Mouse (Mus musculus): ENCODE data around the gene Atp8a1.

The Atp8a1 gene

DNA sequence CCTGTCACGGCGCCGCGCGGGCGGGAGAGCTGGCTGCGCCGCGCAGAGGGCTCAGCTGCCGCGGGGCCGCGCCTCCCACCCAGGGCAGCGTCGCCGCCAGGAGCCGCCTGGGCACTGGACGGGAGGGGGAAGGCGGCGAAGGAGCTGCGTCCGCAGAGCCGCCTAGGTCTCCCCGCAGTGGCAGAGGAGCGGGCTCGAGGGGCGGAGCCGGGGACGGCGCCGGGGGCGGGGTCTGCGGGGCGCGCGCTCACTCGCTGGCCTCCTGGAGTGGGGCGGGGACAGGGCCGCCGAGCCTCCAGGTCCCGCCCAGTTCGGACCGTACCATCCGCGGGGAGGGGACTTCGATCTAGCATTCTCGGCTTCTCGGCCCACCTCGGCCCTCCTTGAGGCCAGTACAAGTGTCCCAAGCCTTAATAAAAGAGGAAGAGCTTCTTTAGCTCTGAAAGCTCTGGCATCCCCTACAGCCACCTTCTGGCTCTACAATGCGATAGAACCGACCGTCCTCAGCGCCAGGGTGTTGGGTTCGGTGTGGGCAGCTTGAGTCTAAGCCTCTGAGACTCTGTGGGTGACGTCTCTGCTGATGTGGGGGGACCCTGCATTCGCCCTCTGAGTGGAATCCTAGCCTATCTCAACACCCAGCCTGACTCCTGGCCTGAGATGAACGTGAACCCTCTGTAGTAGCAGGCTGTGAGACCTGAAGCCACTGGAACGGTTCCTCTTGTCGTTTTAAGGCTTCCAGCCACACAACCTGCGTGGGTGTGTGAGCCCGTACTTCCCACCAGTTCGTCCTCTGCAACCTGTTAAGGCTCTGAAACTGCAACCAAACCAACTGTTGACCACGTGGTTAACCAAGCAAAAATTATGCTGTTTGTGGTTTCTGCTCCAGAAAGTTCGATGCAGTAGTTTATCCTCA, at the start of gene Atp8a1:
Gene Atp8a1 (minus strand): TSS at position 182 of the 913 bp plus-strand sequence.
- DNase-seq (ENCODE audit: low spot score), result peak; percentile 97

DNA sequence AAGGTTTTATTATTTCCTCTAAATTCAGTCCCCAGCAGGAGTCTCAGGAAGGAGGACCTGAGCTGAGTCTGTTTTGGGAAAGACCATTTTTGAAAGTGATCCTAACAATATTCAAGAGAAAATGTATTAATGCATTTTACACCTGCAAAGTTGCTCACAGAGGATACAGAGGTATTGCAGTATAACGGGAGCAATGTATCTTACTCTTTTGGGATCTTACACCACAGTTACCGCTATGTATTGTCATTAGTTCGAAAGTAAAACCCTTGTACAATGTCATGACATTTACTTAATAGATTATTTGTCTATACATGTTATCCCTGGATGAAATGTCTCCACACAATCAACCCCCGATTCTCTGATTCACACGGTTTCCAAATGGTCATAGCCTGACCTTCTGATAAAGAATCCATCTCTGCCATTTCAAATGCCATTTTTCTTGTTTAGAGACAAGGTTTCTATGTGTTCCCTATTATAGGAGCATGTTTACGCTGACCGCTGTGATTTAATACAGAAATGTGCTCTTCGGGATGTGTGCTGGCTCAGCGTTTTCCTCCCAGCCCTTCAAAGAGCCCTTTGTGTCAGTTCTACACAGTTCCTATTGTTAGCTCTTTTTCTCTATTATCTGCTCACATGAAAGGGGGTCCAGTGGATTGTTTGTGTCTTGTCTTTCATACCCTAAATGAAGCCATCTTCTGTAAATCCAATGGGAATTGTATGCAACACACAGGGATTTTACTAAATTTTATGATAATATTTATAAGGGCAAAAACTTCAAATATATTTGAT, 37.4 kb upstream of the Atp8a1 start:
- no peak for DNase-seq (ENCODE audit: low spot score)

DNA sequence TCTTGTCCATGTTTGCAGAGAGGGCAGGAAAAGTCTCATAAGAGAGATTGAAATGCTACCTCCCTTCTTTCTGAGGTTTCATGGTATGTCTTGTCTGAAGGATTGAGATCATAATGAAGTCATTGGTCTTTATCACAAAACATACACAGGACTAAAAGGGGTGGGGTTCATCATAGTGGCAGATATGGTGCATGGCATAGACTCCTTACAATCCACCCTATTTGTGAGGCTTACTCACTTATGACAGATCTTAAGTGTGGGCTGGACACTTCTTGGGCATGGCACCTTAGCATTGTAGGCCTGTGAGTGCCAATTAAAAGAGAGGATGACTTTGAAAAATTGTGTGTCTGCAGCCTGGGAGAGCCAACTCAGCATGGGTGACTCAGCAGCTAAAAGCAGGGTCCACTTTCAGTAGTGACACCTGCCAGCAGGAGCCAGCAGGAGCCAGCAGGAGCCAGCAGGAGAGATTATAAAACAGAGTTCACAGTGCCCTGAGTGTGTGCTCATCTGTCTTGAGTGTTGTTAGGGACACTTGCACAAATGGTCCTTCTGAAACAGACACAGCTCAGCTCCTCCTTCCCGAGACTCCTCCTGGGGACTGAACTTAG, 36.4 kb upstream of the Atp8a1 start:
- DNase-seq (ENCODE audit: low spot score), result no peak

DNA sequence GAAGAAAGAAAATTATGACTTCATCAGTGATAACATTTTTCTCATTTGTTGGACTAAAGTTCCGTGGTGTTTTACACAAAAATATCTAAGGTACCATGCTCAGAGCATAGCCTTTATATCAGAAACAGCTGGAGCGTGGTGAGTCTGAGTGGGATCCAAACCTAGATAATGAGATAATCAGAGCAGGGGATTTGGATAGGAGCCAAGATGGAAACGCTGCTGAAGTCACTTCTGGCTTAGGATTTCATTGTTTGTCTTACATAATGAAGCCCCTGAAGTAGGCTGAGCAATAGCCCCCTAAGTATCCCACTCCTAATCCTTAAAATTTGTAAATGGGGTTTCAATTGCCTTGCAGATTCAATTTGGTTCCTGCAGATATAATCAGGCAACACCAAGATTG, 24.2 kb upstream of the Atp8a1 start:
- no peak for DNase-seq (ENCODE audit: low spot score)

DNA sequence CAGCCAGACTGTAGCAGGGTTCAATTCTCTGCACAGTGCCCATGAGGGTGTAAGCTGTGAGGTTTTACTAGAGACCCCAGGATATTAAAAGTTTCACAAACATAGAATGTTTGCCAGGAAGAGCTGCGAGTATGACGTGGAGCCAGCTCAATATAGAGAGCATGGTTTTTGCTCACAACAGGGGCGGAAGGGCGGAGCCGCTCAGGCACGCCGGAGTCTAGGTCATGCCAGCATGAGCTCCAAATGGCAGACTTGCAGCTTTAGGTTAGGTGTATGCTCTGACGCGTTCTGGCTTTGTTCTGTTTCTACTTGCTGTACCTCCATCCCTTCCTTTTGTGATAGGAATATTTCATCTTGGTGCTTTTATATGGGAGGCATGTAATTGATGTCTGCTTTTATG, 19.0 kb upstream of the Atp8a1 start:
- DNase-seq (ENCODE audit: low spot score), result no peak

DNA sequence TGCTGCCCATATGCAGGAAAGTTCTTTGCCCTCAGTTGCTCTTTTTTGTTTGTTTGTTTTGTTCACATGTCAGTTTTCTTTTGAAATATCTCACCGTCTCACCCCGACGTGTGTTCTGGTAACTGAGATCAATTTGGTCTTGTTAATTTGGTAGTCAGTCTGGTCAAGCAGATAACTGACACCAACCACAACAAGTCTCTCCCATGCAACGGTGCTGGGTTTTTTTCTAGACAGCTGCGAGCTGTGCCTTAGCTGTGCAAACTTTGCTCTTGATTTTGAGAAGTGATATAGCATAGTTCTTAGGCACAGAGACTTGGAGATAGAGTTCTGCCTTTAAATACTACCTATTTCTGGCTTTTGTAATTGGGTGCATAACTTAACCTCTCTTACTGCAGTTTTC, 18.4 kb upstream of the Atp8a1 start:
- DNase-seq (ENCODE audit: low spot score), result no peak

DNA sequence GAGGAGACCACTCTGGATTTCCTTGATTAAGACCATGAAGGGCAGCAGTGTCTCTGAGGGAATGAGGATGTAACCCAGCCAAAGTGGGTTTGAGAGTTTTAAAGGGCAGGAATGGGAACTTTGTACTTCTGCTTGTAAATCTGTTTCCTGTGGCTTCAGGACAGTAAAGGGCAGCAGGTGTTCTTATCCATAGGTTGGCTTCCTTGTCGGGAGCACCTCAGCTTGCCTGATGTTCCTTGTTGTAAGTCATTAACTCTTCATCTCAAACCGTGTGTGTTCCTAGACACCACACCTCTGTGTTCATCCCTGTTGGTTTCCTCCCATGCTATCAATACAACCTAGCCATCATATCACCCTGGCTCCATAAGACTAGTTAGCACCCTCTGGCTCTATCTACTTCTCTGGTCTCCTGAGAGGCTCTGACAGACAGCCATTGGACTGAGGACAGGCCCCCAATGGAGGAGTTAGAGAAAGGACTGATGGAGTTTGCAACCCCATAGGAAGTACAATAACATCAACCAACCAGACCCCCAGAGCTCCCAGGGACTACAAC, 17.4 kb upstream of the Atp8a1 start:
- no peak for DNase-seq (ENCODE audit: low spot score)

DNA sequence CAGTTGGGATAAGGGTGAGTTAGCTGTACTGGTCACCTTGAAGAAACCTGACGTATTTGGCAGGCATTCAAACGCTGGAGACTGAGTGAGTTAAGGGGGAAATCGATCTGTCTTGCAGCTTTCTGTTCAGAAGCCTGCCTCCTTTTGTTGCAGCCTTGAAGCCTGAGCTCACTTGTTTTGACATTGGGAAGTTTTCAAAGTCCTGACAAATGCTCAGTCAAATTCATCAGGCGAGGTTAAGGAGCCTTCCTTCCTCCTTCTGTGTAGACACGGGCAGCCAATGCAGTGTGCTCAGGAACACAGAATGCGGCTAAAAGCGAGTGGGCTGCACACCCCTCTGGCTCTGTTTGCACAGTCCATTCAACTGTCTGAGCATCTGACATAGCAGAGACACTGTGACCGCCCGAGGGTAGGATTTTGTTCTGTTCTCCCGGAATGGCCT, 16.7 kb upstream of the Atp8a1 start:
- no peak for DNase-seq (ENCODE audit: low spot score)

DNA sequence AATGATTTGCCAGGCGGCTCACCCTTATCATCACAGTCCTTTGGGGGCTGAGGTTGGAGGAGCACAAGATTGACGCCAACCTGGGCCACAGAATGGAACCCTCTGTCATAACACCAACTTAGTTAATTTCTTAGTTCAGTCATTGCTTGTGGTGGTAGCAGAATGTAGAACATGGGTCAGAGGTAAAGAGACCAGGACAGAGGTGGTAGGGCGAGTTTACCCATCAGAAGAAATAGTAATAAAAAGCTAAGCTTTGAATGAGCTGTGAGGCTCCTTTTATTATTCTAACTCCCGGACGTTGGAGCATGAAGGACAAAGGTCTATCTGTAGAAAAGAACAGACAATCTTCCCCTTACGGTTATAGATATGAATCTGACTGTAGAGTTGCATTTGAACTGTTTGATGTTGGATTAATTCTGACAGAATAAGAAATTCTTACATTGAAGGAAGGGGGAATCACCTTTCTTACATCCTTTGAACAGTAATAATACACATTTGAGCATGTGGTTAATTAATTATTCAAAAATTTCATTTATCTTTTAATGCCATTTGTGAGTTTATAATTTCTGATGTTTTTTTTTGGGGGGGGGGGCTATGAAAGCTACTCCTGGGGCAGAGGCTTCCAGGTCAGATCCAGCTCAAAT, 7.9 kb upstream of the Atp8a1 start:
- no peak for DNase-seq (ENCODE audit: low spot score)

DNA sequence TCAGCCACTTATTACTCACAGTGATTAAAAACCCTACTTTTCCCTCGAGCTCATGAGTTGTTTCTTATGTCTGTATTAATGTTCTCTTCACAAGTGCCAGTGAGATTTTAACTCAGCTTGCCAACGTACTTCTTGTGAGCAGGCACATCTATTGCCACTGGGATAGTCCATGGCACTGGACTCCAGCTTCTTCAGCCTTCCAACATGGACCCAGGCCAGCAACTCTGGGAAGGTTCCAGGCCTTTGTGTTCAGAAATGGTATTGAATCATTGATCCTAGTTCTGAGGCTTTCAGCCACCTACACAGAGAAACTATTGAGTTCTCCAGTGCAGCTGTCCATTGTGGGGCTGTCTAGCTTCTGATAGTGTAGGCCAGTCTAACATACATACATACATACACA, 5.6 kb upstream of the Atp8a1 start:
- no peak for DNase-seq (ENCODE audit: low spot score)

DNA sequence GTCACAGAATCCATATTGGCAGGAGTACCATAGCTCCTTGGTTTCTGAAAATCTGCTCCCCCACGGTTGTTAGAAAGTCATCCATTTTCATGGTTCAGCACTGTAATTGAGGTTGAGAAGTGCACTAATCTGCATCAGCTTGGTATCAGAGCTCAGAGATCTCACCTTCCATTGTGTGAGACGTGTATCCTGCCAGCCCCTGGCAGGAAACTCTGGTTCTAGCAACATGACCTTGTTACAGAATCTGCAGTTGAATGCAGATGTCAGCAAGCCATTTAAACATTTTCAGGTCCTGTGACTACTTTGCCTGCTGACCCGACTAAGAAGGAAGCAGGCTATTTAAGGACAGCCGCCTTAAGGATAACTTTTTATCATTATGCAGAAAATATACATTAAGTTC, 2.2 kb upstream of the Atp8a1 start:
- DNase-seq (ENCODE audit: low spot score), result no peak

DNA sequence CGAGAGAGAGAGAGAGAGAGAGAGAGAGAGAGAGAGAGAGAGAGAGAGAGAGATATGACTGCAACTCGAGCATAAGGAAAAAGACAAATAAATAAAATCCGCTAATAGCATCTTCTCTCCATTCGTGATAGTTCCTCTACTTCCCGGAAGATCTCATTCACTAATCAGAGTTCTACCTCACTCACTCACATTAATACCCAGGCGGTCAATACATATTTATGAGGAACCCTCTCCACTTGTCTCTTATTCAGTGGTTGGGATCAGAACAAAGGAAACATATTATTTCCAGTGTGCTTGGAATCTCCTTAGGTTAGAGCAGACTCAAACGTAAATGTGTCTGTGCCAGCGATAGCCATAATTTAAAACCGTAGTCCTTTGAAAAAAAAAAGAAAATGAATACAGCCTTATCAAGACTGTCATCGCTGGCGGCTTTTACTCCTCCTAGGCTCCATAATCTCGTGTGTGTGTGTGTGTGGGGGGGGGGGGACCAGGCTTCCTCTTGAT, 1.3 kb upstream of the Atp8a1 start:
- DNase-seq (ENCODE audit: low spot score), result no peak

DNA sequence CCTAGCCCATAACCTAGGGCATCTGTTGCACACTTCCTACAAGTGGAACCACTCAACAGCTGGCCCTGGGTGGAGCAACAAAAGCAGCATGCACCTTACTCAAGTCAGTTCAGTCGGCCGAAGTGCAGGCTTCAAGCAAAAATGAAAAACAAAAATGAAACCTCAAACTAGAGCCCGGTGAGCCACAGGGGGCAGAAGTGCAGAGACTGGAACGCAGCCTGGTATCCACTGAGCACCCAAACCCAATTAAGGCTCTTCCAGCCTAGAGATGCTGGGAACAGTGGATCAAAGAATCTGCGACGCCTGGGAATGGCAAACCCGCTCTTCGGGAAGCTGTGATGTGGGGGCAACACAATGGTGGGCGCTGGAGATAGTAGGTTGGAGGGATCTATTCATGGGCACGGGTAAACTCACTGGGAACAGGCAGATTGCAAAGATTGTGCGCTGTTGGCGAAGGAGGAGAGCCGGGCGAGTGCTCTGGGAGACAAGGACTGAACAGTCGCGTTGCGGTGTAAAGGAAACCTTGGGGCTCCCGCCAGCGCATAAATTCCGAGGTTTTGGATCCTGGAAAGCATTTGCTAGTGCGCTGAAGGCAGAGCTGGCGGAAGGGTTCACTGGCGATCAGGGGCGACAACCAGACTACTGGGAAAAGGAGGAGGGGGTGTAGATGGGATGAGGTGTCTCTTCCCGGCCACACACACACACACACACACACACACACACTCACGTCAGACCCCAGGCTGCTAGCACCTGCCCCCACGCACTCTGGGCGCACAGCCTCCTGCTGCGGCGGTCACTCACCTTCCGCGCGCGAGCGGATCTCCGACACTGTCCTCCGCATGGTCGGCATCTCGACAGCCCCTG, 641 bp downstream of the Atp8a1 start:
- DNase-seq (ENCODE audit: low spot score), result peak; percentile 14

DNA sequence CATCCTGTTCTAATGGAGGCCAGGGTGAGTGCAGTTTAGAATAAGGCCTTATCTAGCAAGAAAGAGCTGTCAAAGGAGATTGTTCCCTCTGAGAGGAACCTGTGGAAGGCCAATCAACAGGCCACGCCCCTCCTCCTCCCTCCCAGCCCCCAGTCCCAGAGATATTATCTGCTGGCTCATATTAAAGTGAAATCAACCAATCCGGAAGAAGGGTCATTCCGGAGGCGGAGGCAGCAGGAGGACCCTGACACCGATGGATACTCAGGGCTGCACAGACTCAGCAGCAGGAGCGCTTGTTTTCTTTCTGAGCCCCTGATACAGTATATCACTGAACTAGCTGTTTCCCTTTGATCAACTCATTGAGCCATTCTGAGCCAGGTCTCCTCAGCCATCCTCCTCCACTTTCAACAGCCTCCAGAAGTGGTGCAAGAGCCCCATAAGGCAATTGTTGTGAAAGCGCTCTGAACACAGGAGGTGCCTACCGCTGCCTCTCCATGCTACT, 2.0 kb downstream of the Atp8a1 start:
- DNase-seq (ENCODE audit: low spot score), result no peak

DNA sequence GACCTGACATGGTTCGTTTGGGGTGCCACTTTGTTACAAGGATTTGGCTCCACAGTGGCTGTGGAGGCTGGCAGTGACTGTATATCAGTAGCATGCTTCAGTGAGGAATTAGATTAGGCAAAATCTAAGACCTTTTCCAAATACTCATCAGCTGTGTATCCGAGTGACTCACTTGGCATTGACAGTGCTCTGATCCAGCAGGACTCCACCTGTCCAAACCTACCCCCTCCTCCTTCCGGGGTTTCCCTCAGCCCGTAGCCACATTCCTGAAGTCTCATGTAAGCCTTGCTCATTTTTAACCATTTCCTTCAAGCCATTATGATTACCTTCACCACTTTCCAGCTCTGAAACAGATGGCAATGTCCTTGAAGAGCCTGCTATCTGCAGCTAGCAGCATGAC, 3.2 kb downstream of the Atp8a1 start:
- DNase-seq (ENCODE audit: low spot score), result no peak

DNA sequence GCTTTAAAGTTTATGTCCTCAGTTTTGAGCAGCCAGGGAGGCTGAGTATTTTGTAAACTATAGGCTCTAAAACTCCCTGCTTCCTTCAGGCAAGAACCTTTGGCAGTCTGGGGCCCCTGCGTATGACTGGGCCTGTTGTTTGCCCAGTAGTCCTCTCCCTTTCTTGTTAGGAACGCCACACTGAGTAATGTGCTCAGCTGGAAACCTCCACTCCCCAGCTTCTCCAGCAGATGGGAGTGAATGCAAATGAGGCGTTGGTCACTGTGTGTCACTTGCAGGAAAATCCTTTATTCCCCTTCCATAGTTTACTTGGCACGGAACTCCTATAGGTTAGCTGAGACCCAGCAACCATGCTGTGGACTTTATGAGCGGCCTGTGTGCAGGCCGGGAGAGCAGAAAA, 4.9 kb downstream of the Atp8a1 start:
- no peak for DNase-seq (ENCODE audit: low spot score)

DNA sequence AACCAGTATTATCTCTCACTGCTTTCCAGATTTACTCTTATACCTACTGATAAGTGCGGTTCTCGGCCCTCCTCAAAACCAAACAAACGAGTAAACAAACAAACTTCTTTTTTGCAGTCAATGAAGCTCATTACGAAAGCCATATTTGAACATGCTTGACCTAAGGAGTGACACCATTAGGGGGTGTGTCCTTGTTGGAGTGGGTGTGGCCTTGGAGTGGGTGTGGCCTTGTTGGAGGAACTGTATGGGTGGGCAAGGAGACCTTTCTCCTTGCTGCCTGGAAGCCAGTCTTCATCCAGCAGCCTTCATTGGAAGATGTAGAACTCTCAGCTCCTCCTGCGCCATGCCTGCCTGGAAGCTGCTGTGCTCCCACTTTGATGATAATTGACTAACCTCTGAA, 13.4 kb downstream of the Atp8a1 start:
- no peak for DNase-seq (ENCODE audit: low spot score)

DNA sequence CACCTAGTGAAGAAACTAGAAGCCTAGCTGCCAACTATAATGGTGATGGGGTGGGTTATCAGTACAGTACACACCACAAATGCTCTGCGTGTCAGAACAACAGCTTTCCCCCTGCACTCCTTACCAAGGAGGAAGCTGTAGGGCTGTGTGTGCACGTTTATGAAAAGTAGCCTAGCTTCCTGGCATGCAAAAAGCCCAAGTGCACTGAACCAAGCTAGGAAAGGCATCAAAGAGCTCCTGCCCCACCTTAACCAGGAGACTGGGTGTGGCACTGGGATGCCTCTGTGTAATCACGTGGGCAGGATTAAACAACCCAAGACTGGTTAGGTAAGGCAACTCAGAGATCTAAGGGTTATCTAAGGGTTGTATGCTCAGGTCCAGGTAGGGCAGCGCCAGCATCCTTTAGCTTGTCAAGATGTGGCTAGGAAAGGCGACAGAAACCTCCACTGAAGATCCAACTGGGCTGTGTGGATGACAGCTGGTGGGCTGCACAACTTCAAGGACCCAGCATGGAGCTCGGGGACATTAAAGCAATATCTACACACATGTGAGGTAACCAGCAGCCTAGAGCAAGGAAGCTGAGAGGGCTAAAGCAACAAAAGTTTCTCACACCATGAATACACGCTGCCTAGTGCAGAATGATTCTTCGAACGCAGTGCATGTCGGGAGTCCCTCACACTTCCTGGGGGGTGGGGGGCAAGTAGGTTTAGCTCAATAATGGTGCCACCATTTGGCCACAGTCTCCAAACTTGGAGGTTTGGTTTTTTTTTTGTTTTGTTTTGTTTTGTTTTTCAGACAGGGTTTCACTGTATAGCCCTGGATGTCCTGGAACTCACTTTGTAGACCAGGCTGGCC, 15.7 kb downstream of the Atp8a1 start:
- DNase-seq (ENCODE audit: low spot score), result no peak

DNA sequence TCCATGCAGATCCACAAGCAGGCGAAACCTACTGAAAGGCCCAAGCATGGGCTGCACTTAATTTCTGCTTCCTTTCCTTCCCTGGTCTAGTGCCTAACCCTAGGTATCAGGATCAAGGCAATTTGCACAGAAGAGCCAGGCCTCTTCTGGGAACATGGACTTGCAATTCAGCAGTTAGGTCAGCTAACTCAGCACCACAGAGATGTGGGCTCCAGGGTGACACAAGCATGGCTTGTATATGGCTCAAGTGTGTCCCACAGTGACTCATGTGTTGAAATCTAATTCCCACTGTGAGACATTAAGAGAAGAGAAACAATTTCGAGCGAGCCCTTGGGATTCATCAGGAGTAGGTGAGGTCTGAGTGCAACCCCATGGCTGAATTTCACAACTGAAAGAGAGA, 18.9 kb downstream of the Atp8a1 start:
- DNase-seq (ENCODE audit: low spot score), result no peak

DNA sequence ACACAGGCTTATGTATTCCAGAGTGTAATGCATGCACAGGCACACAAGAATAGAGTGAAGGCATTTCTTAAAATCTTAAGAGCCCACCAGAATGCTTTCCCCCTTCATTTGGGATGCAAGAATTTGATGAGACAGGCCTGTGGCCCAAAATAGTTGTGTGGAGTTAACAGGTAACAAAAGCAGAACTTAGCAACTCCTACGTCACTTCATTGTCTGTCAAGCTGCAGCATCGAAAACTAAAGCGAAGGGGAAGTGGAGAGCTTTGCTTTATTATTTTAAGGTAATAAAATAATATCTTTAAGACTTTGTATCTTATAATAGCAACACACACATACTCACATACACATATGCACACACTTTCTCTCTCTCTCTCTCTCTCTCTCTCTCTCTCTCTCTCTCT, 20.3 kb downstream of the Atp8a1 start:
- DNase-seq (ENCODE audit: low spot score), result no peak

All from ovary, adult 18-20 months (tissue).